Mouse (Mus musculus) midbrain, embryonic 16.5 days (tissue): ENCODE data around the gene Dcp1b. TPM values are rescaled to one million over a fixed set of nuclear protein-coding genes. Genes with fewer than 3 reads are reported as not detected.

Experiments used
- ATAC-seq: fragments of 200-750 bp; cut with Nextera tagmentation; 2 replicates; pipeline ENCODE4 v1.8.0; 2017; ENCODE audit warnings: moderate TSS enrichment
- H3K27ac ChIP-seq: fragments of 300-500 bp; sonication (generic); 2 replicates; pipeline ENCODE4 v1.5.1; 2014; ENCODE audit warnings: mild to moderate bottlenecking, low read length, mixed read lengths
- H3K27me3 ChIP-seq: fragments of 300-500 bp; sonication (generic); 2 replicates; pipeline ENCODE4 v1.6.1; 2014; ENCODE audit warnings: low read depth, low read length, mixed read lengths; ENCODE audit not compliant: control insufficient read depth, insufficient read depth
- H3K36me3 ChIP-seq: fragments of 300-500 bp; sonication (generic); 2 replicates; pipeline ENCODE4 v1.6.1; 2014; ENCODE audit warnings: mild to moderate bottlenecking, low read length, moderate library complexity, mixed read lengths; ENCODE audit not compliant: control insufficient read depth, insufficient read depth
- H3K4me1 ChIP-seq: fragments of 300-500 bp; sonication (generic); 2 replicates; pipeline ENCODE4 v1.6.1; 2014; ENCODE audit warnings: mild to moderate bottlenecking, low read length, mixed read lengths; ENCODE audit not compliant: control insufficient read depth, insufficient read depth
- H3K4me2 ChIP-seq: fragments of 300-500 bp; sonication (generic); 2 replicates; pipeline ENCODE4 v1.6.1; 2014; ENCODE audit warnings: mild to moderate bottlenecking, low read length, mixed read lengths
- H3K4me3 ChIP-seq: fragments of 300-500 bp; sonication (generic); 2 replicates; pipeline ENCODE4 v1.5.1; 2014; ENCODE audit warnings: low read depth, mild to moderate bottlenecking, low read length, moderate library complexity, mixed read lengths
- H3K9ac ChIP-seq: fragments of 300-500 bp; sonication (generic); 2 replicates; pipeline ENCODE4 v1.6.1; 2014; ENCODE audit warnings: low read depth, low read length, mixed read lengths
- H3K9me3 ChIP-seq: fragments of 300-500 bp; sonication (generic); replicated peaks from 2 replicates; pipeline ENCODE4 v1.6.1; 2014; ENCODE audit warnings: mild to moderate bottlenecking, low read length, mixed read lengths; ENCODE audit not compliant: control insufficient read depth, poor library complexity, severe bottlenecking
- WGBS: fragments of 180-500 bp; shearing (Covaris S2); extraction: QIAGEN DNeasy Blood & Tissue Kit; methylation state at CpG from one replicate; pipeline ENCODE4 v1.1.7; 2014; 5-methylcytosine and 5-hydroxymethylcytosine counted together
- polyA plus RNA-seq: library from polyadenylated mRNA; unstranded; fragments of >200 nt; fragmentation: Nextera tagmentation; extraction: Ambion mirVana; gene quantifications from 2 replicates; pipeline ENCODE4 v1.2.1, GENCODE M21; 2015

Gene Dcp1b
- polyA plus RNA-seq, 1 experiment from 2014 or later = 13.4 TPM

GRCm38 (mm10) chr6:119248578-119248977, 73.5 kb downstream of the Dcp1b start:
- no peaks in the 10 kb centered on the region for H3K36me3 ChIP-seq
- 82% methylated on average over 3 of the region's 3 CpGs for WGBS

DNA sequence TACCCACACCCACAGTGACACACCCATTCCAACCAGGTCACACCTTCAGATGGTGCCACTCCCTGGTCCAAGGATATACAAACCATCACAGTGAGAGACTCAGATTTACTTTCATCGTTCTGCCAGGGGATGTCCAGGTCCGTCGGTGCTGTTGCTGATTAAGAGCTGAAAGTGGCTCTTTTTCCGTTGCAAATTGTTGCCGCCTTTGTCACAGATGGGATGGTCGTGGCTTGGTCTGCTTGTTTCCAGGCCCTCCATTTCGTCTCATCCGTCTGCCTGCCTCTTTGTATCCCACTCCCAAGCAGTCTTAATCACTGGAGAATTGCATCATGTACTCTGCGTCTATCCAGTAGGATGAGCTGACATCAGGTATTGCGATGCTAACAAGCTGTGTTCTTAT, 74.7 kb downstream of the Dcp1b start:
- Histone ChIP-seq H3K9me3 (peaks cover 6% of the 10 kb centered on the region), H3K27me3 (no peaks in the 10 kb centered on the region), H3K4me3 (no peak overlapping the region), H3K4me2 (no peak overlapping the region), H3K4me1 (no peaks in the 10 kb centered on the region), H3K27ac (no peak overlapping the region), H3K9ac (no peak overlapping the region), H3K36me3 (no peaks in the 10 kb centered on the region)
- ATAC-seq = no peak
- WGBS = 90% methylated on average over 10 of the region's 10 CpGs

More at GRCm38 (mm10) chr6:119248578-119248977, 73.5 kb downstream of the Dcp1b start:
- H3K4me2 ChIP-seq = no peak overlapping the region
- ATAC-seq = no peak
- no peaks in the 10 kb centered on the region for H3K27me3 ChIP-seq
- H3K27ac ChIP-seq = no peak overlapping the region
- peaks cover 6% of the 10 kb centered on the region for H3K9me3 ChIP-seq
- H3K9ac ChIP-seq = no peak overlapping the region
- H3K4me1 ChIP-seq = no peaks in the 10 kb centered on the region
- H3K4me3 ChIP-seq = no peak overlapping the region

GRCm38 (mm10) chr6:119251704-119252103, 76.7 kb downstream of the Dcp1b start:
- 88% methylated on average over 4 of the region's 4 CpGs for WGBS
- ATAC-seq = no peak

More at GRCm38 (mm10) chr6:119251704-119252103, 76.7 kb downstream of the Dcp1b start:
- Histone ChIP-seq H3K9me3 (no peaks in the 10 kb centered on the region), H3K4me1 (no peaks in the 10 kb centered on the region), H3K4me3 (no peak overlapping the region), H3K4me2 (no peak overlapping the region), H3K9ac (no peak overlapping the region), H3K27ac (no peak overlapping the region), H3K27me3 (no peaks in the 10 kb centered on the region), H3K36me3 (no peaks in the 10 kb centered on the region)

Other genes starting within 250 kb of the Dcp1b start
- 8.1 and 8.3 TPM in 2 replicates for gene Cacna1c, start 21.2 kb downstream of the Dcp1b start, polyA plus RNA-seq
- gene Cacna2d4, start 61.3 kb downstream of the Dcp1b start, polyA plus RNA-seq = 0.47 and 0.63 TPM in 2 replicates
- 13.0 and 16.9 TPM in 2 replicates for gene Lrtm2, start 155.5 kb downstream of the Dcp1b start, polyA plus RNA-seq
- gene Adipor2, start 242.5 kb downstream of the Dcp1b start, polyA plus RNA-seq = 32.8 and 39.3 TPM in 2 replicates